Mouse (Mus musculus): Measurements from ENCODE around the gene Gm21258. TPM values are rescaled to one million over a fixed set of nuclear protein-coding genes. Genes with fewer than 3 reads are reported as not detected.
"Not testable (repeated sequence)": the region's sequence is repeated elsewhere in the genome, so short reads cannot be mapped to it uniquely, and the experiment has no call there.

Gene Gm21258
- polyA plus RNA-seq (2016; fragmentation: Nextera tagmentation; extraction: Ambion mirVana): not detected in 2 replicates

- H3K27me3 ChIP-seq (ENCODE audit: insufficient read depth, poor library complexity, severe bottlenecking); H3K27ac ChIP-seq; H3K4me1 ChIP-seq; H3K4me3 ChIP-seq; H3K36me3 ChIP-seq; DNase-seq (ENCODE audit: low spot score); H3K9me3 ChIP-seq: not testable (repeated sequence)
- WGBS: no CpG with 5 or more reads among the region's 6 CpGs
Measured at GRCm38 (mm10) chrY:52779740-52780139, at the start of gene Gm21258. Gm21258 (plus strand) TSS chrY:52780040.
